Mouse (Mus musculus) ES-E14 (cell line): ENCODE results near the gene Pnkd. TPM values are rescaled to one million over a fixed set of nuclear protein-coding genes. Genes with fewer than 3 reads are reported as not detected.

ENCODE experiments used
- DNase-seq: peaks from one replicate; pipeline ENCODE4 v3.0.0-alpha.2; 2013; ENCODE audit warnings: low read depth, low spot score
- H3K27ac ChIP-seq: 2 replicates; pipeline ENCODE4 v1.5.1; 2012; ENCODE audit warnings: low read depth, mild to moderate bottlenecking, low read length, moderate library complexity, mixed read lengths; ENCODE audit not compliant: poor library complexity, insufficient read depth, severe bottlenecking
- H3K36me3 ChIP-seq: 2 replicates; pipeline ENCODE4 v1.6.1; 2012; ENCODE audit warnings: mild to moderate bottlenecking, low read length, moderate library complexity, mixed read lengths; ENCODE audit not compliant: control insufficient read depth, poor library complexity, insufficient read depth, severe bottlenecking
- H3K4me1 ChIP-seq, 2 experiments: fragments of 150-350 bp in 1 of 2; sonication (generic) in 1 of 2; 2 replicates each; pipeline ENCODE4 v1.6.1; 2012; ENCODE audit warnings: low read length in 2 of 2, mild to moderate bottlenecking in 1 of 2, mixed read lengths in 1 of 2; ENCODE audit not compliant: control insufficient read depth in 2 of 2, insufficient read depth in 2 of 2, poor library complexity in 1 of 2
- H3K4me3 ChIP-seq, 2 experiments: fragments of 150-350 bp in 1 of 2; sonication (generic) in 1 of 2; 2 replicates each; pipeline ENCODE4 v1.5.1; 2012; ENCODE audit warnings: low read length in 2 of 2, low read depth in 1 of 2, mild to moderate bottlenecking in 1 of 2, mixed read lengths in 1 of 2; ENCODE audit not compliant: insufficient read depth in 1 of 2, poor library complexity in 1 of 2, severe bottlenecking in 1 of 2
- H3K9ac ChIP-seq: 2 replicates; pipeline ENCODE4 v1.6.1; 2012; ENCODE audit warnings: low read depth, mild to moderate bottlenecking, low read length, mixed read lengths; ENCODE audit not compliant: poor library complexity, insufficient read depth, severe bottlenecking
- H3K9me3 ChIP-seq: fragments of 150-350 bp; sonication (generic); 2 replicates; pipeline ENCODE4 v1.6.1; 2012; ENCODE audit warnings: low read depth, mild to moderate bottlenecking, low read length; ENCODE audit not compliant: control insufficient read depth, insufficient read depth
- CHD2 ChIP-seq: IDR thresholded peaks from 2 replicates; pipeline ENCODE4 v1.6.1; 2014; ENCODE audit warnings: mild to moderate bottlenecking, low read depth, low read length, inconsistent platforms
- HCFC1 ChIP-seq: IDR thresholded peaks from 2 replicates; pipeline ENCODE4 v1.6.1; 2012; ENCODE audit warnings: low read length, inconsistent platforms, borderline replicate concordance; ENCODE audit not compliant: insufficient read depth
- MAFK ChIP-seq: IDR thresholded peaks from 2 replicates; pipeline ENCODE4 v1.6.1; 2014; ENCODE audit warnings: mild to moderate bottlenecking, low read depth, low read length, inconsistent platforms; ENCODE audit not compliant: insufficient read depth
- ZC3H11A ChIP-seq: IDR thresholded peaks from 2 replicates; pipeline ENCODE4 v1.6.1; 2012; ENCODE audit warnings: low read depth, mild to moderate bottlenecking, inconsistent platforms, low read length, borderline replicate concordance
- ZNF384 ChIP-seq: IDR thresholded peaks from 2 replicates; pipeline ENCODE4 v1.6.1; 2012; ENCODE audit warnings: low read depth, low read length, inconsistent platforms
- in situ Hi-C, 2 experiments: fragments of 600-800 bp; cut with MboI; formaldehyde crosslinking; loops; one replicate each; pipeline ENCODE4 v1.15.1; 2025; ENCODE audit warnings: low sequenced_read_pairs in 2 of 2, inconsistent platforms in 1 of 2; ENCODE audit not compliant: unreplicated experiment in 2 of 2
- total RNA-seq: library from RNA; depleted of rRNA; stranded (reverse); fragments of 300-350 nt; gene quantifications from 2 replicates; pipeline ENCODE4 v1.2.3, GENCODE M21; 2012; rRNA removed

The Pnkd gene
- total RNA-seq: 63.9 and 84.4 TPM in 2 replicates

DNA sequence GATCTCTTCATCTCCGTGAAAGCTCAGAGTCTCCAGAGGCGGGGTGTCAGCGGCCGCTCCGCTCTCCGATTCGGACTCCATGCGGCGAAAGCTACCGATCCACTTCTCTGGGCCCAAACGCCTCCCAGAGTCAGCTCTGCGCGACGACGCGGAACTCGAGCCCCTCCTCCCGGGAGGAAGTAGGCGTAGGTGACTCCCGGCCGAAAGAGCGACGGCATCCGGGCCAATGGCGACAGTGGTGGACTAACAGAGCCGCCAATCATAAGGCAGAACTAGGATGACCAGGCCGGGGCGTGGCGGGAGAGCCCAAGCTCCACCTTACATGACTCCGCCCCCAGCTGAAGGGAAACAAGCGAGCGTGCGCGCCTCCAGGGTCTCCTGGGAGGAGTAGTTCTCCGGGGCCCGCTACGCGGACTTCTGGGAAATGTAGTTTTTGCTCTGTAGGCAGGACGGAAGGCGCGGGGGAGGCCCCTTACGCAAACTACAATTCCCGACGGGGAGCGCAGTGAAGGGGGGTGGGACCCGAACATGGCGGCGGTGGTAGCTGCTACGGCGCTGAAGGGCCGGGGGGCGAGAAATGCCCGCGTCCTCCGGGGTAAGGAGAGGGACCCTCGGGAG, at the start of gene Pnkd, which contains the start of gene Aamp:
Pnkd (plus strand) TSS at position 388 of the 618 bp plus-strand sequence.
Aamp (minus strand) TSS at position 196 of the 618 bp plus-strand sequence.
- in situ Hi-C loops: no loop called here
- peaks cover 48% of the 10 kb centered on the region for H3K36me3 ChIP-seq
- TF ChIP-seq ZNF384 (no peak), CHD2 (peak; percentile 60; the same call in 1 of the 2 replicates), MAFK (no peak), HCFC1 (peak; percentile 99)
- peak; percentile 100 for DNase-seq
- peak within 1 kb of the TSS; percentile 89 for H3K9ac ChIP-seq
- peak within 1 kb of the TSS; percentile 95 to 97 for H3K4me3 ChIP-seq
- 0 out of 4 replicates have a peak, but pooled peaks cover 0 to 2% of the 10 kb centered on the region in 2 experiments for H3K4me1 ChIP-seq
- H3K27ac ChIP-seq: peak within 1 kb of the TSS; percentile 70
- no peaks in the 10 kb centered on the region for H3K9me3 ChIP-seq

- peak within 1 kb of the TSS; percentile 93 to 95 for H3K4me3 ChIP-seq
- peak; percentile 89 for DNase-seq
- peaks cover 5 to 9% of the 10 kb centered on the region in 2 experiments; a peak in 3 of 4 replicates for H3K4me1 ChIP-seq
- in situ Hi-C loops: no loop called here
- H3K9ac ChIP-seq: peak within 1 kb of the TSS; percentile 91
- no peak for TF ChIP-seq ZNF384
- no peak for TF ChIP-seq CHD2
- TF ChIP-seq ZC3H11A: no peak
- TF ChIP-seq MAFK: no peak
- TF ChIP-seq HCFC1: peak; percentile 48; the same call in 1 of the 2 replicates
- peak within 1 kb of the TSS; percentile 56 for H3K27ac ChIP-seq
- H3K9me3 ChIP-seq: no peaks in the 10 kb centered on the region
- peaks cover 2% of the 10 kb centered on the region; the same call in 1 of the 2 replicates for H3K36me3 ChIP-seq
Observed at GRCm38 (mm10) chr1:74235938-74236589, 48.7 kb upstream of the Pnkd start, which contains the start of gene Arpc2. Arpc2 (plus strand) TSS chr1:74236084.

DNA sequence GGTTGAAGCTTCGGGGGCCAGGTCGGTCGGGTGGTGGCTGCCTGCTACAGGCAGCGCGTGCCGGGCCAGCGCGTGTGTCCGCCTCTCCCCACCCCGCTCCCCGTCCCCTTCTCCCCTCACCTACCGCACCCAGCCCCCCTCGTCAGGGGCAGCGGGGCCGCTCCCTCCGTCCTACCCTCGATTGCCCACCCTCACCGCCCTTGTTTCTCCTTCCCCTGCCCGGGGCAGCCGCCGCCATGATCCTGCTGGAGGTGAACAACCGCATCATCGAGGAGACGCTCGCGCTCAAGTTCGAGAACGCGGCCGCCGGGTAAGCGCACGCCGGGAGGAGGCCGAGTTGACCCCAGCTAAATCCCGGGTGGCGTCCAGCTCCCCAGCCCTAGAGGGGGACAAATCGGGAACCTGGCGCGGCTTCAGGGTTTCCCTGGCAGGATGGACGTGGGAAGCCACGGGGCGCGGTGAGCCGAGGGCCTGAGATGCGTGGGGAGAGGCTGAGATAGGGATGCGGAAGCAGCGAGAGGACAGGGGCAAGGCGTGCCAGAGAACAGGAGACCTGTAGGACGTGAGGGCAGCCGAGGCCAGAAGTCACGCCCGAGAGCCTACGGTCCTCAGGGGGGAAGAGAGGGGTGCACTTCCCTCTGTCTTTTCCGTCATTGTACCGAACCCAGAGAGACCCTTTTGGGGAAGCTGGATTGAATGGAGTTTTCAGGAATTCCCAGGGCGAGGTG, 48.0 kb upstream of the Pnkd start:
- Histone ChIP-seq H3K9ac (peak overlapping the region; percentile 91), H3K27ac (peak overlapping the region; percentile 56), H3K4me3 (peak overlapping the region; percentile 93 to 95), H3K4me1 (peaks cover 5 to 9% of the 10 kb centered on the region in 2 experiments; a peak in 3 of 4 replicates), H3K36me3 (peaks cover 2% of the 10 kb centered on the region; the same call in 1 of the 2 replicates), H3K9me3 (no peaks in the 10 kb centered on the region)
- no peak for DNase-seq
- in situ Hi-C loops: no loop called here
- TF ChIP-seq ZNF384 (no peak), HCFC1 (no peak), CHD2 (no peak), ZC3H11A (no peak), MAFK (no peak)

DNA sequence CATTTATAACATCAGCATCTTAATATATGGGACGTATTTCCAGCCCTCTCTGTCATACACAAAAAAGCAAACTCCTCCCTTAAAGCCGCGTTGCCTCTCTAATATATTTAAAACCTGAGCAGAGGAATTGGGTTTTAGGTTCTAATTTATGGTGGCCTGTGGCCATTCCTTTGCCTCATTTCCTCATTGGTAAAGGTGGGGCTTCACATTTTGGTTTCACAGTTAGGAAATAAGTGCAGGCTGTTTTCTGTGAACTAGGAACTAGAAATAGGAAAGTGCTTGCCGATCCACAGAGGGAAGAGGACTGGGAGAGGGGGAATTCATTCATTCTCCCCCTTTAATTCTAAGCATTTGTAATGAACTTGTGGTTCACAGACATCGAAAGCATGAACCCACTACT, 47.1 kb upstream of the Pnkd start:
- Histone ChIP-seq H3K4me3 (peak overlapping the region; percentile 93 to 95; a peak in 3 of 4 replicates), H3K27ac (no peak overlapping the region), H3K9ac (peak overlapping the region; percentile 25; the same call in 1 of the 2 replicates), H3K9me3 (no peaks in the 10 kb centered on the region), H3K4me1 (peaks cover 5 to 9% of the 10 kb centered on the region in 2 experiments; a peak in 3 of 4 replicates), H3K36me3 (peaks cover 2% of the 10 kb centered on the region; the same call in 1 of the 2 replicates)
- DNase-seq: no peak
- in situ Hi-C loops: no loop called here
- TF ChIP-seq ZC3H11A (no peak), HCFC1 (no peak), MAFK (no peak), ZNF384 (no peak), CHD2 (no peak)
